Mouse (Mus musculus) midbrain, embryonic 14.5 days (tissue): ENCODE data around the gene Ptprcap. TPM values are rescaled to one million over a fixed set of nuclear protein-coding genes. Genes with fewer than 3 reads are reported as not detected.
A peak's percentile ranks its signal among the peaks of the same experiment; 100 is the strongest.

Experiments
- ATAC-seq: fragments of 200-750 bp; cut with Nextera tagmentation; 2 replicates; pipeline ENCODE4 v1.8.0; 2017; ENCODE audit warnings: moderate number of reproducible peaks, moderate library complexity; ENCODE audit not compliant: low FRiP score, low TSS enrichment
- DNase-seq: peaks from one replicate; pipeline ENCODE4 v3.0.0-alpha.2; 2015
- H3K27ac ChIP-seq: fragments of 300-500 bp; sonication (generic); replicated peaks from 2 replicates; pipeline ENCODE4 v1.5.1; 2014; ENCODE audit warnings: mild to moderate bottlenecking, low read depth, low read length, moderate library complexity
- H3K27me3 ChIP-seq: fragments of 300-500 bp; sonication (generic); 2 replicates; pipeline ENCODE4 v1.6.1; 2014; ENCODE audit warnings: low read length, control low read depth, mixed read lengths; ENCODE audit not compliant: control insufficient read depth, insufficient read depth
- H3K36me3 ChIP-seq: fragments of 300-500 bp; sonication (generic); 2 replicates; pipeline ENCODE4 v1.6.1; 2014; ENCODE audit warnings: low read length, control low read depth; ENCODE audit not compliant: control insufficient read depth, insufficient read depth
- H3K4me1 ChIP-seq: fragments of 300-500 bp; sonication (generic); 2 replicates; pipeline ENCODE4 v1.6.1; 2014; ENCODE audit warnings: mild to moderate bottlenecking, antibody characterized with exemption, low read length, control low read depth; ENCODE audit not compliant: control insufficient read depth, insufficient read depth
- H3K4me2 ChIP-seq: fragments of 300-500 bp; sonication (generic); 2 replicates; pipeline ENCODE4 v1.6.1; 2014; ENCODE audit warnings: mild to moderate bottlenecking, low read length, moderate library complexity
- H3K4me3 ChIP-seq: fragments of 300-500 bp; sonication (generic); replicated peaks from 2 replicates; pipeline ENCODE4 v1.5.1; 2014; ENCODE audit warnings: low read depth, low read length
- H3K9ac ChIP-seq: fragments of 300-500 bp; sonication (generic); replicated peaks from 2 replicates; pipeline ENCODE4 v1.6.1; 2014; ENCODE audit warnings: mild to moderate bottlenecking, low read length, moderate library complexity
- H3K9me3 ChIP-seq: fragments of 300-500 bp; sonication (generic); 2 replicates; pipeline ENCODE4 v1.6.1; 2016; ENCODE audit warnings: low read length, control low read depth, mixed read lengths; ENCODE audit not compliant: control insufficient read depth
- WGBS: fragments of 180-500 bp; shearing (Covaris S2); extraction: QIAGEN DNeasy Blood & Tissue Kit; methylation state at CpG from one replicate; pipeline ENCODE4 v1.1.7; 2014; 5-methylcytosine and 5-hydroxymethylcytosine counted together
- polyA plus RNA-seq: library from polyadenylated mRNA; unstranded; fragments of >200 nt; fragmentation: Nextera tagmentation; extraction: Ambion mirVana; gene quantifications from 2 replicates; pipeline ENCODE4 v1.2.1, GENCODE M21; 2014

The Ptprcap gene
- polyA plus RNA-seq, 1 experiment from 2014 or later = 0.64 TPM

DNA sequence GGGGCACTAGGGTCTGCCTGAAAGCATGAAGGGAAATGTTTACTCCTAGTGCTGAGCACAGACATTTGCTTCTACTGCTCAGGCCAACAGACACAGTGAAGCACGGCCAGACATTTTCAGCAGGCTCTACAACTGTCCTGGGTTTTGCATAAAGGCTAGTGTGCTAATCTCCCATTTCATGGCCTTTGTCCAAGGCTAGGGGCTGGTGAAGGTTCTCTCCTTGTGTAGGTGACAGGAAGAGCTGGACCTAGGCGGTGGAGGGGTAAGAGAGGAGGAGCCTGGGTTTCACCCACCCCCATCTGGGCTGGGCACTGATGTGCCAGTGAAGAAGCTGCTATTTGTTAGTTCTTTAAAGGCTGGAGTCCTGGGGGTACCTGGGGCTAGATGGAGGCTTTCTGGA lies 11.3 kb downstream of the Ptprcap start:
- Histone ChIP-seq H3K27me3 (no peaks in the 10 kb centered on the region), H3K36me3 (peaks cover 17% of the 10 kb centered on the region), H3K9me3 (no peaks in the 10 kb centered on the region), H3K9ac (no peak overlapping the region), H3K27ac (no peak overlapping the region), H3K4me1 (peaks cover 13% of the 10 kb centered on the region), H3K4me3 (no peak overlapping the region), H3K4me2 (no peak overlapping the region)
- DNase-seq (no peak), ATAC-seq (no peak)
- WGBS = 82% methylated on average over 2 of the region's 2 CpGs

DNA sequence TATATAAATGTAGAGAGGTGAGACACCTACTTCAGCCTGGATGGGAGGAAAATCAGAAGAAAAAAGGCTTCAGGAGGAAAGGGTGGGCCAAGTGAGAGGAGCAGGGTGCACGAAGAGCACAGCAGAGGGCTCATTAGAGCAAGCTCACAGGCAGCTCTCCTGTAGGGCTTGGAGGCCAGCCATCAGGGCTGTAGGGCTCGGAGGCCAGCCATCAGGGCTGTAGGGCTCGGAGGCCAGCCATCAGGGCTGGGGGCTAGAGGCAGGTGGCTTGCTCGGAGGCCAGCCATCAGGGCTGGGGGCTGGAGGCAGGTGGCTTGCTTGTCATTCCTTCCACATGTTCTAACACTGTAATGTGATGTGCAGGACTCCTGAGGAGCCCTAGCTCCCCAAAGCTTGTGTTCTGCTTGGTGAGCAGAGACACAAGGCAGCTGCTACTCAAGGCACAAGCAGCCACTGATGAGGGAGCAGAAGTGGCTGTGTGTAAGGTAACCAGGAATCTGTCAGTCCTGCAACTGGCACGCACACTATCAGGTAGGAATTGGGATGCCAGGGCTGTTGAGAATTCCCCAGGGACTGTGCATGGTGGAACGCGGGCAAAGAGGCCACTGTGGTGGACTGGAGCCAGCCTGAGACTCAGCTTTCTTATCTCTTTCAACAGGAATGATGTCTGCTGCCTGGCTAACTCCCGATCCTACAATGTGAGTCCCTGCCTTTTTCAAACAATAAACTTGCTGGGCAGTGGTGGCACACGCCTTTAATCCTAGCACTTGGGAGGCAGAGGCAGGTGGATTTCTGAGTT lies 13.5 kb downstream of the Ptprcap start:
- H3K4me3 ChIP-seq = no peak overlapping the region
- DNase-seq (no peak), ATAC-seq (no peak)
- peaks cover under 1% of the 10 kb centered on the region; the same call in 1 of the 2 replicates for H3K36me3 ChIP-seq
- H3K9me3 ChIP-seq = no peaks in the 10 kb centered on the region
- H3K27ac ChIP-seq = no peak overlapping the region
- H3K4me2 ChIP-seq = no peak overlapping the region
- no peak overlapping the region; the same call in 1 of the 2 replicates for H3K9ac ChIP-seq
- H3K4me1 ChIP-seq = peaks cover 21% of the 10 kb centered on the region
- WGBS = 78% methylated on average over 9 of the region's 9 CpGs
- no peaks in the 10 kb centered on the region for H3K27me3 ChIP-seq

DNA sequence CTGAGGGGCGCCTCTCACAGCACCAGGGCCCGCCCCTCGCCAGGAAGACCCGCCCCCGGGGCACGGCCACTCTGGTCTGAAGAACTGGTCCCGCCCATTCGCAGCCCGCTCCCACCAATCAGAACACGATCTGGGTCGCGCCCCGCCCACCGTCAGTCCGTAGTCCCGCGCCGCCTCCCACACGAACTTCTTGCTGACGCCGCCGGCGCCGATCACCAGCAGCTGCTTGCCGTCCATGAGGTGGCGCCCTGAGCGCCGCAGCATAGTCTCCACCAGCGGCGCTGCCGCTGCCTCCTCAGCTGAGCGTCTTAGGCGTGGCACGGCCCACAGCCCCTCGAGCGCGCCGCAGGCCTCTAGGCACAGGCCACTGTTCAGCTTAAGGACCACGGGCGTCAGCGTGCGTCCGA lies 16.0 kb downstream of the Ptprcap start:
- peak; percentile 95 for ATAC-seq
- peak overlapping the region; percentile 78 for H3K9ac ChIP-seq

DNA sequence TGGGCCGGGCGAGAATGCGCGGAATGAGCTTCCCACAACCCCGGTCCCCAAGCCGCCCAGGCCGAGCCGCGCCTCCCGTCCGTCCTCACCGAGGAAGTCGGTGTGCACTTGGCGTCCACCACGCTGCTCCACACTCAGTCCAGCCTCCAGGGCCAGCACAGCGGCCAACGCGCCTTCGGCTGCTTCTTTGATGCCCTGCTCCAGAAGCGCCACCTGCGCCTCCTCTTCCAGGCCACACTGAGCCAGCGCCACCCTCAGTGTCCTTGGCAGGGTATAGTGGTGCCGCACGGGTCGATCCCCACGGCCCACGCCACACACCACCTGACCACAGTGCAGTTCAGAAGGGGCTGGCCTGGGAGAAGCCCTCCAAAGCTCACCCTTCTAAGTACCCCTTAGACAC lies 16.4 kb downstream of the Ptprcap start:
- peak overlapping the region; percentile 91 for H3K4me2 ChIP-seq
- peak overlapping the region; percentile 92 for H3K27ac ChIP-seq
- peak overlapping the region; percentile 78 for H3K9ac ChIP-seq
- H3K36me3 ChIP-seq = no peaks in the 10 kb centered on the region
- H3K4me3 ChIP-seq = peak overlapping the region; percentile 43
- peaks cover 7% of the 10 kb centered on the region for H3K4me1 ChIP-seq
- ATAC-seq (peak; percentile 54), DNase-seq (no peak)
- H3K9me3 ChIP-seq = no peaks in the 10 kb centered on the region
- no peaks in the 10 kb centered on the region for H3K27me3 ChIP-seq
- 4% methylated on average over 27 of the region's 27 CpGs for WGBS

More for the DNA sequence above, 16.0 kb downstream of the Ptprcap start:
- Histone ChIP-seq H3K36me3 (no peaks in the 10 kb centered on the region), H3K4me1 (peaks cover 7% of the 10 kb centered on the region; the same call in 1 of the 2 replicates), H3K27me3 (no peaks in the 10 kb centered on the region), H3K4me2 (peak overlapping the region; percentile 91), H3K9me3 (no peaks in the 10 kb centered on the region), H3K4me3 (peak overlapping the region; percentile 43), H3K27ac (peak overlapping the region; percentile 92)
- DNase-seq = peak; percentile 99
- under 1% methylated on average over 43 of the region's 43 CpGs for WGBS

DNA sequence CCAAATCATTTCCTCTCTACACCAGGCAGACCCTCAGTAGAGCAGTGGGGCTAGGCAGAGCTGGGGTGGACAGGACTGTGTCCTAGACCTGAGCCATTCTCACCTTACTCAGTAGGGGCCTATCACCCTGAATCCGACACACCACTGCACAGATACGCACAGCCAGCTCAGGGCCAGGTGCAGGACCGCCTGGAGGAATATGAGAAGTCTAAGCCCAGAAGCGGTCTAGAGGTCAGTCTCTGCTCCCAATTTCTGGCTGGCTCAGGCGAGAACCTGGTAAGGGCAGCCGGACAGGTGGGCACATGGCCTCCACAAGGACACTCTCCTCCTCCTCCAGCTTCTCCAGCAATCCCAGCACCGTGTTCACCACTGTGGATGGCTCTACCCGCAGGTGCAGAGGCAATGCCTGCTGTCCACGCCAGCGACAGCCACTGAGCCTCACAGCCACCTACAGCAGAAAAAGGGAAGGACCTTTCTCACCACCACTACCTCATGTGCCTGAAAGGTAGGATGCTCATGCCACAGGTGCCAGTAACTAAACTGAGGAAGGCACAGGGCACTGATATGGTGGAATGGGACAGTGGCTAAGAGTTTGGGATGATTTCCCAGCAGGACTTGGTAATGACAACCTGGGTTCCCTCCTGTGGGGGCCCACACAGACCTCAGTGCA lies 17.5 kb downstream of the Ptprcap start:
- ATAC-seq (no peak), DNase-seq (no peak)
- Histone ChIP-seq H3K4me1 (peaks cover 16% of the 10 kb centered on the region), H3K4me2 (no peak overlapping the region), H3K4me3 (no peak overlapping the region), H3K27ac (no peak overlapping the region), H3K9me3 (no peaks in the 10 kb centered on the region), H3K9ac (no peak overlapping the region; the same call in 1 of the 2 replicates), H3K36me3 (no peaks in the 10 kb centered on the region), H3K27me3 (no peaks in the 10 kb centered on the region)
- WGBS = 89% methylated on average over 10 of the region's 10 CpGs

- Histone ChIP-seq H3K4me3 (no peak overlapping the region), H3K27me3 (no peaks in the 10 kb centered on the region), H3K9me3 (no peaks in the 10 kb centered on the region), H3K36me3 (no peaks in the 10 kb centered on the region), H3K9ac (no peak overlapping the region; the same call in 1 of the 2 replicates), H3K4me2 (no peak overlapping the region), H3K4me1 (peaks cover 17% of the 10 kb centered on the region), H3K27ac (no peak overlapping the region)
- ATAC-seq = no peak
- no peak for DNase-seq
- WGBS = 69% methylated on average over 13 of the region's 13 CpGs
These were observed 18.2 kb downstream of the Ptprcap start for GRCm38 (mm10) chr19:4171393-4172290.

GRCm38 (mm10) chr19:4172925-4173324 lies 19.5 kb downstream of the Ptprcap start:
- DNase-seq (no peak), ATAC-seq (no peak)
- Histone ChIP-seq H3K9ac (no peak overlapping the region), H3K4me1 (peaks cover 17% of the 10 kb centered on the region), H3K4me2 (no peak overlapping the region), H3K27ac (no peak overlapping the region), H3K36me3 (no peaks in the 10 kb centered on the region), H3K4me3 (no peak overlapping the region), H3K27me3 (no peaks in the 10 kb centered on the region), H3K9me3 (no peaks in the 10 kb centered on the region)
- WGBS = 53% methylated on average over 11 of the region's 11 CpGs

- H3K27ac ChIP-seq = 0 out of 2 replicates have a peak within 1 kb of the TSS, but pooled peaks have one; percentile 0
- ATAC-seq = no peak
These were observed 22.1 kb downstream of the Ptprcap start, which contains the start of gene Carns1 for GRCm38 (mm10) chr19:4175368-4175947. Gene Carns1, minus strand, starts transcription at chr19:4175479.

More at GRCm38 (mm10) chr19:4175368-4175947, 22.1 kb downstream of the Ptprcap start, which contains the start of gene Carns1:
- peaks cover 10% of the 10 kb centered on the region for H3K4me1 ChIP-seq
- no peaks in the 10 kb centered on the region for H3K9me3 ChIP-seq
- no peaks in the 10 kb centered on the region for H3K27me3 ChIP-seq
- H3K9ac ChIP-seq = peak within 1 kb of the TSS; percentile 38; the same call in 1 of the 2 replicates
- peak within 1 kb of the TSS; percentile 9 for H3K4me2 ChIP-seq
- WGBS = 2% methylated on average over 11 of the region's 11 CpGs
- DNase-seq = peak; percentile 44
- H3K4me3 ChIP-seq = no peak within 1 kb of the TSS
- no peaks in the 10 kb centered on the region for H3K36me3 ChIP-seq
